In the genomic region with DNA sequence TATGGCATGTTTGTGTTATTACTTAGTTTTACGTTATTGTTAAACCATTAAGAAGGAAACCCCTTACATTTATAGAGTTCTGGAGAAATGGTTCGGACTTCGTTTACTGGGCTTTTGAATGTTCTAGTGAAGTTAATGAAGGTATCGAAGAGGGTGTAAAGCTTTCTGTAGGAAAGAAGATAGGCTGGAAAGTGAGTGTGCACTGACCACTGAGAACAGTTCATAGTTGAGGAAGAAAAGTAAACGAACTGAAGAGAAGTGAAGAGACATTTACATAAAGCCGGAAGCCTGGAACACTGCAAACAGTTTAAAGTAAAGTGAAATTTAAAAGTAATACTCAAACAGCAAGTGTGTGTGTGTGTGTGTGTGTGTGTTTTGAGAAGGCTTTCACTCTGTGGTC, we compare ENCODE assay signal across 10 mouse cellular contexts. TPM values are rescaled to one million over a fixed set of nuclear protein-coding genes. Genes with fewer than 3 reads are reported as not detected.
A peak's percentile ranks its signal among the peaks of the same experiment; 100 is the strongest.
DNase-seq lines count a peak whose midpoint lies in the region; ATAC-seq and TF ChIP-seq lines count a peak whose summit lies in the region.
"Had no signal": no experiment of that assay in that cellular context is flagged by ENCODE, and none has a peak within 500 bp of the region (broad histone marks: within the 10 kb centered on the region; RNA-seq: fewer than 3 reads in every experiment).

No protein-coding gene starts in this region.

- no peak for TF ChIP-seq EP300 in heart, adult 2 months (IDR thresholded peaks at IDR 0.05; ENCODE audit: insufficient read depth, low read depth, low read length)

- 75% methylated on average over 6 of the region's 6 CpGs for WGBS in heart, embryonic 11.5 days (ENCODE audit: insufficient replicate concordance)
- 88% methylated on average over 6 of the region's 6 CpGs for WGBS in midbrain, embryonic 10.5 days
- WGBS in midbrain, postnatal 0 days = 86% methylated on average over 6 of the region's 6 CpGs
- 59% methylated on average over 6 of the region's 6 CpGs for WGBS in limb, embryonic 13.5 days
- 44% methylated on average over 6 of the region's 6 CpGs for WGBS in stomach, embryonic 15.5 days
- 73% methylated on average over 6 of the region's 6 CpGs for WGBS in heart, adult 2 months

- DNase-seq in heart, adult 11 months = no peak
- no peak for DNase-seq in midbrain, embryonic 10.5 days (ENCODE audit: low spot score)
- no peak for DNase-seq in midbrain, postnatal 0 days (ENCODE audit: low spot score)
- no peak for DNase-seq in heart, adult 2 months
- DNase-seq: kidney, postnatal 4 days had no signal

- TF ChIP-seq POLR2A in heart, adult 2 months (IDR thresholded peaks at IDR 0.05; ENCODE audit: insufficient read depth, low read depth, low read length) = no peak

- intact Hi-C loops in heart, adult 2 months (cut with DNase I) = loop anchor here (5.0 kb wide), 3 partner anchors 70 to 375 kb away; a partner anchor contains a TSS

- H3K9ac ChIP-seq in heart, embryonic 11.5 days (ENCODE audit: low read depth, low read length) = no peak overlapping the region
- no peak overlapping the region for H3K9ac ChIP-seq in midbrain, postnatal 0 days (replicated peaks; ENCODE audit: low read length, poor library complexity, severe bottlenecking)
- H3K9ac ChIP-seq in limb, embryonic 13.5 days = no peak overlapping the region
- no peak overlapping the region for H3K9ac ChIP-seq in stomach, embryonic 15.5 days
- no peak overlapping the region for H3K9ac ChIP-seq in heart, adult 2 months (ENCODE audit: low read depth, low read length)

- no peaks in the 10 kb centered on the region for H3K9me3 ChIP-seq in heart, embryonic 11.5 days (replicated peaks; ENCODE audit: control insufficient read depth, low read length)
- no peaks in the 10 kb centered on the region for H3K9me3 ChIP-seq in midbrain, embryonic 10.5 days (replicated peaks)
- H3K9me3 ChIP-seq in midbrain, postnatal 0 days (ENCODE audit: low read length) = no peaks in the 10 kb centered on the region
- no peaks in the 10 kb centered on the region for H3K9me3 ChIP-seq in limb, embryonic 13.5 days
- no peaks in the 10 kb centered on the region for H3K9me3 ChIP-seq in stomach, embryonic 15.5 days

- 0 out of 2 replicates have a peak, but pooled peaks cover 3% of the 10 kb centered on the region for H3K4me1 ChIP-seq in heart, embryonic 11.5 days (ENCODE audit: control insufficient read depth, insufficient read depth, low read length)
- peaks cover 14% of the 10 kb centered on the region for H3K4me1 ChIP-seq in midbrain, embryonic 10.5 days
- no peaks in the 10 kb centered on the region for H3K4me1 ChIP-seq in midbrain, postnatal 0 days (ENCODE audit: insufficient read depth, low read length)
- H3K4me1 ChIP-seq in limb, embryonic 13.5 days = peaks cover 4% of the 10 kb centered on the region; the same call in 1 of the 2 replicates
- H3K4me1 ChIP-seq in stomach, embryonic 15.5 days = peaks cover 10% of the 10 kb centered on the region; the same call in 1 of the 2 replicates
- peaks cover 1% of the 10 kb centered on the region for H3K4me1 ChIP-seq in heart, adult 2 months (ENCODE audit: control insufficient read depth, insufficient read depth, low read length)

- peak overlapping the region; percentile 3; the same call in 1 of the 2 replicates for H3K4me2 ChIP-seq in heart, embryonic 11.5 days
- H3K4me2 ChIP-seq in midbrain, postnatal 0 days (ENCODE audit: low read depth, low read length, poor library complexity, severe bottlenecking) = no peak overlapping the region
- H3K4me2 ChIP-seq in limb, embryonic 13.5 days (replicated peaks) = peak overlapping the region; percentile 37
- H3K4me2 ChIP-seq in stomach, embryonic 15.5 days = peak overlapping the region; percentile 42

- no peak for ATAC-seq in heart, embryonic 11.5 days (replicated peaks; ENCODE audit: insufficient number of reproducible peaks, low FRiP score, low TSS enrichment)
- ATAC-seq in midbrain, postnatal 0 days (ENCODE audit: low FRiP score) = no peak
- ATAC-seq in limb, embryonic 13.5 days (ENCODE audit: low FRiP score, low read depth) = no peak
- no peak for ATAC-seq in stomach, embryonic 15.5 days (ENCODE audit: insufficient read depth, low FRiP score, low read depth)
- no peak for ATAC-seq in frontal cortex, adult (ENCODE audit: low TSS enrichment)
- ATAC-seq: Patski had no signal

- H3K27me3 ChIP-seq in heart, embryonic 11.5 days (ENCODE audit: control insufficient read depth, insufficient read depth, low read length) = no peaks in the 10 kb centered on the region
- peaks cover 14% of the 10 kb centered on the region for H3K27me3 ChIP-seq in midbrain, embryonic 10.5 days (ENCODE audit: low read depth, poor library complexity, severe bottlenecking)
- no peaks in the 10 kb centered on the region for H3K27me3 ChIP-seq in midbrain, postnatal 0 days (ENCODE audit: insufficient read depth, low read length)
- no peaks in the 10 kb centered on the region for H3K27me3 ChIP-seq in limb, embryonic 13.5 days
- H3K27me3 ChIP-seq in stomach, embryonic 15.5 days (replicated peaks) = no peaks in the 10 kb centered on the region
- H3K27me3 ChIP-seq in heart, adult 2 months (ENCODE audit: control insufficient read depth, insufficient read depth, low read length) = no peaks in the 10 kb centered on the region
- H3K27me3 ChIP-seq: Patski had no signal

- H3K4me3 ChIP-seq in heart, embryonic 11.5 days (ENCODE audit: low read depth, low read length) = no peak overlapping the region
- H3K4me3 ChIP-seq in midbrain, embryonic 10.5 days = peak overlapping the region; percentile 88; the same call in 1 of the 2 replicates
- H3K4me3 ChIP-seq in midbrain, postnatal 0 days (ENCODE audit: low read depth, low read length) = no peak overlapping the region
- no peak overlapping the region for H3K4me3 ChIP-seq in limb, embryonic 13.5 days
- peak overlapping the region; percentile 5; the same call in 1 of the 2 replicates for H3K4me3 ChIP-seq in stomach, embryonic 15.5 days (replicated peaks)
- H3K4me3 ChIP-seq in heart, adult 2 months = no peak overlapping the region

- no peak overlapping the region for H3K27ac ChIP-seq in heart, embryonic 11.5 days (ENCODE audit: low read depth, low read length)
- no peak overlapping the region for H3K27ac ChIP-seq in midbrain, embryonic 10.5 days (replicated peaks)
- H3K27ac ChIP-seq in midbrain, postnatal 0 days (ENCODE audit: low read depth, low read length) = no peak overlapping the region
- no peak overlapping the region for H3K27ac ChIP-seq in limb, embryonic 13.5 days
- no peak overlapping the region for H3K27ac ChIP-seq in stomach, embryonic 15.5 days
- H3K27ac ChIP-seq in heart, adult 2 months = no peak overlapping the region

- peaks cover 5% of the 10 kb centered on the region; the same call in 1 of the 2 replicates for H3K79me2 ChIP-seq in heart, adult 2 months (replicated peaks; ENCODE audit: control insufficient read depth, insufficient read depth, low read length)

- H3K36me3 ChIP-seq in heart, embryonic 11.5 days (ENCODE audit: control insufficient read depth, insufficient read depth, low read length) = no peaks in the 10 kb centered on the region
- H3K36me3 ChIP-seq in midbrain, embryonic 10.5 days = no peaks in the 10 kb centered on the region
- H3K36me3 ChIP-seq in midbrain, postnatal 0 days (ENCODE audit: insufficient read depth, low read length) = no peaks in the 10 kb centered on the region
- no peaks in the 10 kb centered on the region for H3K36me3 ChIP-seq in limb, embryonic 13.5 days
- no peaks in the 10 kb centered on the region for H3K36me3 ChIP-seq in stomach, embryonic 15.5 days
- H3K36me3 ChIP-seq in heart, adult 2 months (ENCODE audit: control insufficient read depth, insufficient read depth, low read length) = no peaks in the 10 kb centered on the region

- no peak for TF ChIP-seq CTCF in midbrain, postnatal 0 days (IDR thresholded peaks at IDR 0.05)
- TF ChIP-seq CTCF in heart, adult 2 months (IDR thresholded peaks at IDR 0.05) = no peak

RNA-seq across cellular contexts. Expression of a gene that starts 2.1 kb away (rescaled TPM):
- polyA plus RNA-seq in heart, embryonic 11.5 days (2014; fragmentation: Nextera tagmentation; extraction: Ambion mirVana) = 7.4 and 8.0 TPM in 2 replicates
- polyA plus RNA-seq in midbrain, embryonic 10.5 days (2016; fragmentation: Nextera tagmentation; extraction: Ambion mirVana) = 12.3 and 12.5 TPM in 2 replicates
- 7.7 and 12.7 TPM in 2 replicates for total RNA-seq in midbrain, postnatal 0 days (2014; rRNA removed)
- 4.5 and 5.3 TPM in 2 replicates for polyA plus RNA-seq in midbrain, postnatal 0 days (2015; fragmentation: Nextera tagmentation; extraction: Ambion mirVana)
- polyA plus RNA-seq in limb, embryonic 13.5 days (2015; fragmentation: Nextera tagmentation; extraction: Ambion mirVana) = 14.1 and 14.2 TPM in 2 replicates
- 16.8 and 17.8 TPM in 2 replicates for polyA plus RNA-seq in stomach, embryonic 15.5 days (2015; fragmentation: Nextera tagmentation; extraction: Ambion mirVana)
- total RNA-seq in heart, adult 2 months (2021) = 1 to 10 TPM; 7.4 to 9.4 TPM
- 2.6 and 2.8 TPM in 2 replicates for polyA plus RNA-seq in heart, adult 2 months (2012; rRNA removed)

Comparison
In these comparisons a context has a peak if more than half of its experiments do, and no peak if none do; other contexts are left out.
1. H3K4me3 ChIP-seq: peak in midbrain, embryonic 10.5 days (single experiment) and stomach, embryonic 15.5 days (single experiment); none in heart, embryonic 11.5 days (single experiment), midbrain, postnatal 0 days (single experiment), limb, embryonic 13.5 days (single experiment) and heart, adult 2 months (single experiment).